Mouse (Mus musculus) forebrain, embryonic 16.5 days (tissue): Measurements from ENCODE around the gene Gm14597. TPM values are rescaled to one million over a fixed set of nuclear protein-coding genes. Genes with fewer than 3 reads are reported as not detected.
A peak's percentile ranks its signal among the peaks of the same experiment; 100 is the strongest.
"Not testable (repeated sequence)": the region's sequence is repeated elsewhere in the genome, so short reads cannot be mapped to it uniquely, and the experiment has no call there.

Experiments used
- ATAC-seq: fragments of 200-750 bp; cut with Nextera tagmentation; 2 replicates; pipeline ENCODE4 v1.8.0; 2017; ENCODE audit warnings: mild to moderate bottlenecking, moderate library complexity
- H3K27ac ChIP-seq: fragments of 300-500 bp; sonication (generic); 2 replicates; pipeline ENCODE4 v1.5.1; 2014; ENCODE audit warnings: low read length, control low read depth
- H3K27me3 ChIP-seq: fragments of 300-500 bp; sonication (generic); replicated peaks from 2 replicates; pipeline ENCODE4 v1.6.1; 2014; ENCODE audit warnings: low read length; ENCODE audit not compliant: control insufficient read depth, insufficient read depth
- H3K36me3 ChIP-seq: fragments of 300-500 bp; sonication (generic); 2 replicates; pipeline ENCODE4 v1.6.1; 2014; ENCODE audit not compliant: control insufficient read depth, insufficient read depth
- H3K4me1 ChIP-seq: fragments of 300-500 bp; sonication (generic); replicated peaks from 2 replicates; pipeline ENCODE4 v1.6.1; 2014; ENCODE audit warnings: low read length; ENCODE audit not compliant: control insufficient read depth, insufficient read depth
- H3K4me2 ChIP-seq: fragments of 300-500 bp; sonication (generic); 2 replicates; pipeline ENCODE4 v1.6.1; 2014; ENCODE audit warnings: mild to moderate bottlenecking, low read length, control low read depth
- H3K4me3 ChIP-seq: fragments of 300-500 bp; sonication (generic); replicated peaks from 2 replicates; pipeline ENCODE4 v1.5.1; 2014; ENCODE audit warnings: mild to moderate bottlenecking, low read length, control low read depth
- H3K9ac ChIP-seq: fragments of 300-500 bp; sonication (generic); replicated peaks from 2 replicates; pipeline ENCODE4 v1.6.1; 2014; ENCODE audit warnings: low read depth, low read length, control low read depth
- H3K9me3 ChIP-seq: fragments of 300-500 bp; sonication (generic); 2 replicates; pipeline ENCODE4 v1.6.1; 2016; ENCODE audit warnings: low read length; ENCODE audit not compliant: control insufficient read depth
- WGBS: fragments of 180-500 bp; shearing (Covaris S2); extraction: QIAGEN DNeasy Blood & Tissue Kit; methylation state at CpG from one replicate; pipeline ENCODE4 v1.1.7; 2014; 5-methylcytosine and 5-hydroxymethylcytosine counted together
- polyA plus RNA-seq: library from polyadenylated mRNA; unstranded; fragments of >200 nt; fragmentation: Nextera tagmentation; extraction: Ambion mirVana; gene quantifications from 2 replicates; pipeline ENCODE4 v1.2.1, GENCODE M21; 2015

The Gm14597 gene
- polyA plus RNA-seq, 1 experiment from 2014 or later = not detected

DNA sequence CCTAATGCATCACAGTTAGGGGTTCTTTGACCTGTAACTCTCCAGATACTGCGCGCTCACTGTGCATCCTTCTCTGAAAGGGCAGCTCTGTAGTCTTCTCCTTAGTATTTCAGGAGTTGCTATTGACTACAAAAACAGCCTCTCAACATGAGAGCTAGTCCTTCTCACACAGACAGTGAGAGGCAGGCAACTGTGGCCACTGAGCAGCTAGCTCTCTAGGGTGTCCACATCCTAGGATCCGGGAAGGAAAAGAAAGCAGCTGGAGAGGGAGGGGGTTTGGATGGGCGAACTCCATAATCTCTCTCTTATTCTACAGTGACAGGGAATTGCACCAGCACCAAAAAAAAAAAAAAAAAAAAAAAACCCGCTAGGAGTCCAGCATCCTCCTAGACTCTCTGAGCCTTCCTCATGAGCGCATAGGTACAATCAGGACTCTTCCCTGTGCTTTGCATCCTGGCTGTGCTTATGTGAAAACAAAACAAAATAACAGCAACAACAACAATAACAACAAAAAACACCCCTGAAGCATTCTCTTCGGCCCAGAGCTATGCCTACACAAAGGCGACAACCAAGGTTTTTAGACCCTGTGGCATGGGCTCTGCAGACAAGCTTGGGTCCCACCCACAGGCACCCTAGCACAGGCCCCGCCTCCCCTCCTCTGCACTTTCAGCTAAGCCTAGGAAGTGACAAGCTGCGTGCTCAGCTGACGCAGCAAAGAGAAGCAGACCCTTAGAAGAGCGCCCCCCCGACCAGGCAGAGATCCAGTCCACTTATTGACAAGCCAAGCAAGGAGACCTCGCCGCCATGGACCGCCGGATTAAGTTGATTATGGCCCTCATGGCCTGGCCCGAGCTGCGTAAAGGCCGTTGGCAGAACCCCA, 1.3 kb downstream of the Gm14597 start, which contains the start of gene Rtl8c:
Rtl8c (plus strand) TSS at position 791 of the 880 bp plus-strand sequence.
- 23% methylated on average over 20 of the region's 20 CpGs for whole genome bisulfite sequencing
- H3K27me3 ChIP-seq = no peaks in the 10 kb centered on the region

DNA sequence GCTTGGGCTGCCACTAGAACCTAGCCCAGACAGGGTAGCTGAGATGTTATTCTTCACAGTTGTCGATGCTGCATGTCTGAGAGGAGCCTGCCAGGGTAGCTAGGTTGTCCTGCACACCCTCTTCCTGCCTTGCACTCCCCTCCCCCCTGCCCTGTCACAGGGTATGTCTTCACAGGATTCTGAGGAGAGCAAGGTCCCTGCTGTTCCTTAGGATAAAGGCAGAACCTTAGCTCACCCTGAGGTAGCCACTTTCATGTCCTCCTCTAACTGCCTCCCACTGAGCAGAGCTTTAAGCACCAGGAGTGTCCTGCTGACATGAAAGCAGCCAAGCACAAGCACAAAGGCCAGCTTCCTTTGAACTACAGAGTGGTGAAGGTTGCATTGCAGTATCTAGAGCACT, 2.6 kb downstream of the Gm14597 start:
- not testable (repeated sequence) for H3K27ac ChIP-seq, H3K27me3 ChIP-seq, ATAC-seq, H3K4me3 ChIP-seq, H3K36me3 ChIP-seq, H3K4me2 ChIP-seq, H3K4me1 ChIP-seq, H3K9ac ChIP-seq, H3K9me3 ChIP-seq
- 31% methylated on average over 1 of the region's 1 CpGs for WGBS

More for the DNA sequence above, 1.3 kb downstream of the Gm14597 start, which contains the start of gene Rtl8c:
- H3K9ac ChIP-seq = peak within 1 kb of the TSS; percentile 62
- no peaks in the 10 kb centered on the region for H3K36me3 ChIP-seq
- peak within 1 kb of the TSS; percentile 49 for H3K4me2 ChIP-seq
- ATAC-seq = peak; percentile 96
- no peaks in the 10 kb centered on the region for H3K9me3 ChIP-seq
- H3K27ac ChIP-seq = peak within 1 kb of the TSS; percentile 55
- H3K4me1 ChIP-seq = no peaks in the 10 kb centered on the region
- H3K4me3 ChIP-seq = peak within 1 kb of the TSS; percentile 55

DNA sequence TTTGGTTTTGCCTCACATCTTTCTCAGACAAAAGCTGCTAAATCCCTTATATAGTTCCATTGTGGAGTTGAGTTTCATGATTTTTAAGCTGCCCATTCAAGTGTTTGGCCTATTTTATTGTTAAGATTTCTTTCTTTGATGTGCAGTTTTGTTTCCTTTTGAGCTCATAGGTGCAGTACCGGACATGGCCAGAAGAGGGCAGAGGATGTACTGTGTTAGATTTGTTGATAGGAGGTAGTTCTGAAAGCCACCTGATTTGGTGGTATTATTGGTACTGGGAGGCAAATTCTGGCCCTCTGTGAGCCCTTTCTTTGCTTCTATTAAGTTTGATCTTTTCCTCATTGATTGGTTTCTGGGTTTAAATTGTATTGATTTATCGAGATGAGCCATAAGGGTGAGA, 8.8 kb downstream of the Gm14597 start:
- WGBS = 52% methylated on average over 2 of the region's 2 CpGs
- not testable (repeated sequence) for H3K27me3 ChIP-seq, H3K4me1 ChIP-seq, H3K4me3 ChIP-seq, H3K9me3 ChIP-seq, ATAC-seq, H3K9ac ChIP-seq, H3K4me2 ChIP-seq, H3K27ac ChIP-seq, H3K36me3 ChIP-seq

- H3K27ac ChIP-seq, H3K9ac ChIP-seq, H3K36me3 ChIP-seq, ATAC-seq, H3K4me3 ChIP-seq, H3K27me3 ChIP-seq, H3K9me3 ChIP-seq, H3K4me2 ChIP-seq, H3K4me1 ChIP-seq: not testable (repeated sequence)
- WGBS = 44% methylated on average over 3 of the region's 4 CpGs
Measured at GRCm38 (mm10) chrX:53583404-53583803, 25.4 kb downstream of the Gm14597 start.

GRCm38 (mm10) chrX:53581407-53581806, 27.4 kb downstream of the Gm14597 start:
- H3K27me3 ChIP-seq, H3K9me3 ChIP-seq, H3K9ac ChIP-seq, ATAC-seq, H3K4me1 ChIP-seq, H3K27ac ChIP-seq, H3K4me3 ChIP-seq, H3K4me2 ChIP-seq, H3K36me3 ChIP-seq: not testable (repeated sequence)
- WGBS = 80% methylated on average over 2 of the region's 4 CpGs

GRCm38 (mm10) chrX:53579311-53579710, 29.5 kb downstream of the Gm14597 start:
- H3K9me3 ChIP-seq = no peaks in the 10 kb centered on the region
- no peak overlapping the region for H3K9ac ChIP-seq
- no peaks in the 10 kb centered on the region for H3K27me3 ChIP-seq
- no peak overlapping the region for H3K4me2 ChIP-seq
- no peaks in the 10 kb centered on the region for H3K4me1 ChIP-seq
- 69% methylated on average over 1 of the region's 1 CpGs for WGBS
- no peak overlapping the region for H3K4me3 ChIP-seq
- no peak for ATAC-seq
- no peak overlapping the region for H3K27ac ChIP-seq
- no peaks in the 10 kb centered on the region for H3K36me3 ChIP-seq

Other genes with a start within 250 kb of the Gm14597 start
- 48.8 and 60.3 TPM in 2 replicates for gene Mospd1, start 238.5 kb downstream of the Gm14597 start, polyA plus RNA-seq
- gene Etd, start 174.1 kb downstream of the Gm14597 start, polyA plus RNA-seq = not detected in 2 replicates
- gene Rtl8c, start 947 bp downstream of the Gm14597 start, polyA plus RNA-seq = 87.0 and 116 TPM in 2 replicates
- gene Rtl8a, start 34.7 kb upstream of the Gm14597 start, polyA plus RNA-seq = 146 and 154 TPM in 2 replicates
- gene Rtl8b, start 61.4 kb upstream of the Gm14597 start, polyA plus RNA-seq = 112 and 119 TPM in 2 replicates
- not detected in 2 replicates for gene 4930502E18Rik, start 115.8 kb upstream of the Gm14597 start, polyA plus RNA-seq
- not detected in 2 replicates for gene 1700013H16Rik, start 148.9 kb upstream of the Gm14597 start, polyA plus RNA-seq
- not detected in 2 replicates for gene Zfp36l3, start 167.4 kb upstream of the Gm14597 start, polyA plus RNA-seq
- 0.65 and 0.67 TPM in 2 replicates for gene Xlr, start 188.7 kb upstream of the Gm14597 start, polyA plus RNA-seq